Mouse (Mus musculus): Measurements from ENCODE around the gene Rhou. TPM values are rescaled to one million over a fixed set of nuclear protein-coding genes. Genes with fewer than 3 reads are reported as not detected.
A peak's percentile ranks its signal among the peaks of the same experiment; 100 is the strongest.

Gene Rhou
- total RNA-seq, 2 experiments from 2014 or later, result 40.8 to 55.7 TPM

- DNase-seq, result no peak
Observed at GRCm38 (mm10) chr8:123649483-123649882, 4.2 kb upstream of the Rhou start.

- DNase-seq, result peak in 1 of 2 experiments; percentile 24
Observed at GRCm38 (mm10) chr8:123651390-123652098, 2.2 kb upstream of the Rhou start.

- DNase-seq, result no peak
Observed at GRCm38 (mm10) chr8:123652641-123653040, 1.1 kb upstream of the Rhou start.

GRCm38 (mm10) chr8:123653994-123654569 is 353 bp downstream of the Rhou start:
- peak; percentile 74 to 78 for DNase-seq

- no peak for DNase-seq
Observed at GRCm38 (mm10) chr8:123654763-123655162, 1.0 kb downstream of the Rhou start.

- peak; percentile 35 to 40 for DNase-seq
Observed at GRCm38 (mm10) chr8:123655351-123655779, 1.6 kb downstream of the Rhou start.

GRCm38 (mm10) chr8:123657826-123658225 is 4.1 kb downstream of the Rhou start:
- DNase-seq, result no peak

GRCm38 (mm10) chr8:123659469-123660057 is 5.8 kb downstream of the Rhou start:
- DNase-seq, result no peak

GRCm38 (mm10) chr8:123661515-123661914 is 7.8 kb downstream of the Rhou start:
- DNase-seq, result no peak

GRCm38 (mm10) chr8:123665580-123665979 is 11.9 kb downstream of the Rhou start:
- no peak for DNase-seq

- DNase-seq, result no peak
Observed at GRCm38 (mm10) chr8:123666832-123667231, 13.1 kb downstream of the Rhou start.

- DNase-seq, result no peak
Observed at GRCm38 (mm10) chr8:123668681-123669080, 15.0 kb downstream of the Rhou start.

GRCm38 (mm10) chr8:123670766-123671165 is 17.0 kb downstream of the Rhou start:
- no peak for DNase-seq

- DNase-seq, result no peak
Observed at GRCm38 (mm10) chr8:123671454-123671853, 17.7 kb downstream of the Rhou start.

GRCm38 (mm10) chr8:123672648-123673047 is 18.9 kb downstream of the Rhou start:
- DNase-seq, result no peak

- no peak for DNase-seq
Observed at GRCm38 (mm10) chr8:123675611-123676010, 21.9 kb downstream of the Rhou start.

GRCm38 (mm10) chr8:123678390-123678789 is 24.7 kb downstream of the Rhou start:
- no peak for DNase-seq

- peak; percentile 62 to 70 for DNase-seq
Observed at GRCm38 (mm10) chr8:123682073-123682761, 28.5 kb downstream of the Rhou start.

GRCm38 (mm10) chr8:123683321-123683720 is 29.6 kb downstream of the Rhou start:
- DNase-seq, result no peak

GRCm38 (mm10) chr8:123684806-123685205 is 31.1 kb downstream of the Rhou start:
- DNase-seq, result peak; percentile 77 to 87

GRCm38 (mm10) chr8:123685477-123685876 is 31.7 kb downstream of the Rhou start:
- DNase-seq, result peak in 1 of 2 experiments; percentile 14

- DNase-seq, result no peak
Observed at GRCm38 (mm10) chr8:123687826-123688225, 34.1 kb downstream of the Rhou start.

All from adrenal gland, postnatal 36 days (tissue).